Mouse (Mus musculus): ENCODE measurements around the gene Ttc34. TPM values are rescaled to one million over a fixed set of nuclear protein-coding genes. Genes with fewer than 3 reads are reported as not detected.

Gene Ttc34
- polyA plus RNA-seq, 1 experiment = not detected

Other genes with a start within 250 kb of the Ttc34 start
- 10.2 and 10.5 TPM in 2 replicates for gene Prdm16, start 200.6 kb upstream of the Ttc34 start, polyA plus RNA-seq (2012; ENCODE audit: insufficient read depth, insufficient read length, missing spikeins)
- not detected in 2 replicates for gene Actrt2, start 169.6 kb upstream of the Ttc34 start, polyA plus RNA-seq (2012; ENCODE audit: insufficient read depth, insufficient read length, missing spikeins)
- gene Mmel1, start 32.1 kb downstream of the Ttc34 start, polyA plus RNA-seq (2012; ENCODE audit: insufficient read depth, insufficient read length, missing spikeins) = not detected in 2 replicates
- gene Fam213b, start 61.7 kb downstream of the Ttc34 start, polyA plus RNA-seq (2012; ENCODE audit: insufficient read depth, insufficient read length, missing spikeins) = 22.6 and 33.5 TPM in 2 replicates
- 2.1 and 4.6 TPM in 2 replicates for gene Tnfrsf14, start 91.1 kb downstream of the Ttc34 start, polyA plus RNA-seq (2012; ENCODE audit: insufficient read depth, insufficient read length, missing spikeins)
- not detected in 2 replicates for gene Hes5, start 123.5 kb downstream of the Ttc34 start, polyA plus RNA-seq (2012; ENCODE audit: insufficient read depth, insufficient read length, missing spikeins)
- 11.0 and 18.7 TPM in 2 replicates for gene Pank4, start 126.7 kb downstream of the Ttc34 start, polyA plus RNA-seq (2012; ENCODE audit: insufficient read depth, insufficient read length, missing spikeins)
- not detected in 2 replicates for gene Plch2, start 219.3 kb downstream of the Ttc34 start, polyA plus RNA-seq (2012; ENCODE audit: insufficient read depth, insufficient read length, missing spikeins)
- gene Pex10, start 229.6 kb downstream of the Ttc34 start, polyA plus RNA-seq (2012; ENCODE audit: insufficient read depth, insufficient read length, missing spikeins) = 15.3 and 16.1 TPM in 2 replicates
- gene Rer1, start 248.9 kb downstream of the Ttc34 start, polyA plus RNA-seq (2012; ENCODE audit: insufficient read depth, insufficient read length, missing spikeins) = 115 and 123 TPM in 2 replicates
- gene Morn1, start 249.1 kb downstream of the Ttc34 start, polyA plus RNA-seq (2012; ENCODE audit: insufficient read depth, insufficient read length, missing spikeins) = 1.3 and 1.8 TPM in 2 replicates